Mouse (Mus musculus) heart, adult 2 months (tissue): ENCODE data around the gene Egr2.

Source experiments
- CTCF ChIP-seq: fragments of 200-600 bp; IDR thresholded peaks from 2 replicates; pipeline ENCODE4 v1.8.1; 2022; ENCODE audit warnings: antibody characterized with exemption, mild to moderate bottlenecking, moderate library complexity
- EP300 ChIP-seq: fragments of 200-500 bp; IDR thresholded peaks from 2 replicates; pipeline ENCODE4 v1.6.1; 2011; ENCODE audit warnings: low read depth, low read length, control low read depth; ENCODE audit not compliant: insufficient read depth

DNA sequence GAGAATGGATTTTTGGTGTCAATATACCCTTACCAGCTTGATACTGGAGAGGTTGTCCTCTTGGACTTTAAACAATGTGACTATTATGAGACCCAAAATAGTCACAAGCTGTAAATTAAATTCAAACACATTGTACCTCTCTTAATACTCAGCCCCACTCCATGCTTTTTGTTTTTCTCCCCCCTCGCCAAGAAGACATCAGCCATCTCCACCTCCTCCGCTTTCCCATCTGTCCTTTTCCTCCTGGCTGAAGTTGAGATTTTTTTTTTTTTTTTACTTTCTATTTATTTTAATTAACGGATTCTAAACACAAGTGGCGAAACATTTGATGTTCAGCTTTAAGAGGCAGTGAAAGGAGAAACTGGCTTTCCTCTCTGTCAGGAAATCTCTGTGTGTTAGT, 22.8 kb downstream of the Egr2 start:
- no peak for TF ChIP-seq CTCF
- TF ChIP-seq EP300, result no peak
